Mouse (Mus musculus) forebrain, embryonic 10.5 days (tissue): Measurements from ENCODE around the gene Pola2. TPM values are rescaled to one million over a fixed set of nuclear protein-coding genes. Genes with fewer than 3 reads are reported as not detected.

Source experiments
- DNase-seq: peaks from one replicate; pipeline ENCODE4 v3.0.0-alpha.2; 2017; ENCODE audit warnings: low spot score; ENCODE audit errors: extremely low spot score
- H3K27ac ChIP-seq: fragments of 300-500 bp; sonication (generic); 2 replicates; pipeline ENCODE4 v1.5.1; 2016; ENCODE audit warnings: mild to moderate bottlenecking
- H3K27me3 ChIP-seq: fragments of 300-500 bp; sonication (generic); 2 replicates; pipeline ENCODE4 v1.6.1; 2016; ENCODE audit warnings: mild to moderate bottlenecking; ENCODE audit not compliant: poor library complexity, severe bottlenecking
- H3K36me3 ChIP-seq: fragments of 300-500 bp; sonication (generic); replicated peaks from 2 replicates; pipeline ENCODE4 v1.6.1; 2016; ENCODE audit warnings: mild to moderate bottlenecking, moderate library complexity
- H3K4me1 ChIP-seq: fragments of 300-500 bp; sonication (generic); 2 replicates; pipeline ENCODE4 v1.6.1; 2016
- H3K4me3 ChIP-seq: fragments of 300-500 bp; sonication (generic); 2 replicates; pipeline ENCODE4 v1.5.1; 2016; ENCODE audit warnings: mild to moderate bottlenecking, moderate library complexity
- H3K9me3 ChIP-seq: fragments of 300-500 bp; sonication (generic); 2 replicates; pipeline ENCODE4 v1.6.1; 2016; ENCODE audit warnings: mild to moderate bottlenecking, moderate library complexity
- WGBS: fragments of 180-500 bp; shearing (Covaris S2); methylation state at CpG from one replicate; pipeline ENCODE4 v1.1.7; 2016; 5-methylcytosine and 5-hydroxymethylcytosine counted together
- polyA plus RNA-seq: library from polyadenylated mRNA; unstranded; fragments of >200 nt; fragmentation: Nextera tagmentation; extraction: Ambion mirVana; gene quantifications from 2 replicates; pipeline ENCODE4 v1.2.1, GENCODE M21; 2016

Gene Pola2
- polyA plus RNA-seq, 1 experiment from 2014 or later = 122 TPM

GRCm38 (mm10) chr19:5928104-5928503 lies 35.9 kb downstream of the Pola2 start:
- Histone ChIP-seq H3K9me3 (no peaks in the 10 kb centered on the region), H3K4me3 (no peak overlapping the region), H3K4me1 (peaks cover 41% of the 10 kb centered on the region), H3K27me3 (peaks cover 19% of the 10 kb centered on the region), H3K27ac (no peak overlapping the region), H3K36me3 (no peaks in the 10 kb centered on the region)
- 82% methylated on average over 6 of the region's 6 CpGs for WGBS
- no peak for DNase-seq

GRCm38 (mm10) chr19:5927532-5927931 lies 36.5 kb downstream of the Pola2 start:
- H3K36me3 ChIP-seq = no peaks in the 10 kb centered on the region
- H3K4me1 ChIP-seq = peaks cover 41% of the 10 kb centered on the region
- no peaks in the 10 kb centered on the region for H3K9me3 ChIP-seq
- H3K27ac ChIP-seq = no peak overlapping the region
- H3K4me3 ChIP-seq = no peak overlapping the region
- 79% methylated on average over 8 of the region's 8 CpGs for WGBS
- H3K27me3 ChIP-seq = peaks cover 24% of the 10 kb centered on the region
- no peak for DNase-seq

GRCm38 (mm10) chr19:5927026-5927425 lies 37.0 kb downstream of the Pola2 start:
- Histone ChIP-seq H3K27me3 (peaks cover 26% of the 10 kb centered on the region), H3K36me3 (no peaks in the 10 kb centered on the region), H3K27ac (no peak overlapping the region), H3K4me3 (no peak overlapping the region), H3K4me1 (peaks cover 46% of the 10 kb centered on the region), H3K9me3 (no peaks in the 10 kb centered on the region)
- DNase-seq = no peak
- WGBS = 78% methylated on average over 11 of the region's 11 CpGs

GRCm38 (mm10) chr19:5925311-5925855 lies 38.6 kb downstream of the Pola2 start:
- Histone ChIP-seq H3K4me3 (peak overlapping the region; percentile 62), H3K27me3 (peaks cover 26% of the 10 kb centered on the region), H3K9me3 (no peaks in the 10 kb centered on the region), H3K36me3 (no peaks in the 10 kb centered on the region), H3K4me1 (peaks cover 56% of the 10 kb centered on the region), H3K27ac (no peak overlapping the region)
- 41% methylated on average over 11 of the region's 11 CpGs for WGBS
- no peak for DNase-seq

GRCm38 (mm10) chr19:5924713-5925093 lies 39.3 kb downstream of the Pola2 start, which contains the start of gene Cdc42ep2:
Gene Cdc42ep2, minus strand, starts transcription at chr19:5924816.
- WGBS = 1% methylated on average over 18 of the region's 18 CpGs
- H3K4me1 ChIP-seq = peaks cover 52% of the 10 kb centered on the region
- peak within 1 kb of the TSS; percentile 62 for H3K4me3 ChIP-seq
- no peaks in the 10 kb centered on the region for H3K9me3 ChIP-seq
- peaks cover 26% of the 10 kb centered on the region for H3K27me3 ChIP-seq
- H3K27ac ChIP-seq = peak within 1 kb of the TSS; percentile 63
- DNase-seq = peak; percentile 92
- H3K36me3 ChIP-seq = no peaks in the 10 kb centered on the region

GRCm38 (mm10) chr19:5923990-5924712 lies 39.9 kb downstream of the Pola2 start:
- Histone ChIP-seq H3K4me1 (peaks cover 49% of the 10 kb centered on the region), H3K27ac (peak overlapping the region; percentile 63), H3K27me3 (peaks cover 26% of the 10 kb centered on the region), H3K9me3 (no peaks in the 10 kb centered on the region), H3K4me3 (peak overlapping the region; percentile 62), H3K36me3 (no peaks in the 10 kb centered on the region)
- DNase-seq = peak; percentile 88
- under 1% methylated on average over 38 of the region's 38 CpGs for WGBS

GRCm38 (mm10) chr19:5922963-5923362 lies 41.0 kb downstream of the Pola2 start:
- DNase-seq = no peak
- peaks cover 2% of the 10 kb centered on the region; the same call in 1 of the 2 replicates for H3K36me3 ChIP-seq
- no peak overlapping the region for H3K27ac ChIP-seq
- WGBS = 98% methylated on average over 3 of the region's 3 CpGs
- peaks cover 41% of the 10 kb centered on the region for H3K4me1 ChIP-seq
- H3K9me3 ChIP-seq = no peaks in the 10 kb centered on the region
- H3K27me3 ChIP-seq = peaks cover 26% of the 10 kb centered on the region
- no peak overlapping the region for H3K4me3 ChIP-seq

- Histone ChIP-seq H3K4me1 (peaks cover 41% of the 10 kb centered on the region), H3K9me3 (no peaks in the 10 kb centered on the region), H3K27me3 (peaks cover 26% of the 10 kb centered on the region), H3K36me3 (peaks cover 9% of the 10 kb centered on the region), H3K27ac (0 out of 2 replicates have a peak overlapping the region, but pooled peaks have one; percentile 8), H3K4me3 (peak overlapping the region; percentile 23)
- WGBS = 82% methylated on average over 15 of the region's 15 CpGs
- DNase-seq = no peak
Measured at GRCm38 (mm10) chr19:5922119-5922942, 41.7 kb downstream of the Pola2 start.

GRCm38 (mm10) chr19:5921715-5922114 lies 42.3 kb downstream of the Pola2 start:
- Histone ChIP-seq H3K27ac (0 out of 2 replicates have a peak overlapping the region, but pooled peaks have one; percentile 8), H3K9me3 (no peaks in the 10 kb centered on the region), H3K4me1 (peaks cover 37% of the 10 kb centered on the region), H3K4me3 (peak overlapping the region; percentile 23), H3K27me3 (peaks cover 26% of the 10 kb centered on the region), H3K36me3 (peaks cover 12% of the 10 kb centered on the region)
- 20% methylated on average over 9 of the region's 9 CpGs for WGBS
- peak; percentile 36 for DNase-seq

- no peak for DNase-seq
- 21% methylated on average over 13 of the region's 13 CpGs for WGBS
- H3K4me3 ChIP-seq = peak within 1 kb of the TSS; percentile 88
- H3K9me3 ChIP-seq = no peaks in the 10 kb centered on the region
- peaks cover 38% of the 10 kb centered on the region for H3K36me3 ChIP-seq
- peak within 1 kb of the TSS; percentile 97 for H3K27ac ChIP-seq
- no peaks in the 10 kb centered on the region for H3K27me3 ChIP-seq
- H3K4me1 ChIP-seq = peaks cover 40% of the 10 kb centered on the region
Measured at GRCm38 (mm10) chr19:5913007-5913719, 50.8 kb downstream of the Pola2 start, which contains the start of gene Dpf2. Gene Dpf2, minus strand, starts transcription at chr19:5913010.

- under 1% methylated on average over 58 of the region's 59 CpGs for WGBS
- H3K4me1 ChIP-seq = peaks cover 40% of the 10 kb centered on the region
Measured at GRCm38 (mm10) chr19:5912103-5913006, 51.6 kb downstream of the Pola2 start.

More at GRCm38 (mm10) chr19:5912103-5913006, 51.6 kb downstream of the Pola2 start:
- Histone ChIP-seq H3K27ac (peak overlapping the region; percentile 97), H3K27me3 (no peaks in the 10 kb centered on the region), H3K9me3 (no peaks in the 10 kb centered on the region), H3K36me3 (peaks cover 38% of the 10 kb centered on the region), H3K4me3 (peak overlapping the region; percentile 88)
- peak; percentile 100 for DNase-seq
